Mouse (Mus musculus) gastrocnemius, adult 18-20 months (tissue): Measurements from ENCODE around the gene Cant1. TPM values are rescaled to one million over a fixed set of nuclear protein-coding genes. Genes with fewer than 3 reads are reported as not detected.

Experiments
- DNase-seq: peaks from one replicate; pipeline ENCODE4 v3.0.0; 2021; ENCODE audit warnings: low spot score
- long read RNA-seq, 2 experiments: library from polyadenylated mRNA; stranded (forward); transcript quantifications; one replicate each; pipeline ENCODE4 v2.0.0; 2021
- total RNA-seq, 2 experiments: library from RNA; stranded (reverse); gene quantifications; 2 replicates each; pipeline ENCODE4 v1.2.3; 2021

Cant1 gene
- 10 to 100 TPM; 10.7 to 11.9 TPM for total RNA-seq
- long read RNA-seq, experiment 1, full-length matches to known transcripts = 5 of 10 reads
- long read RNA-seq, experiment 1, partial matches to known transcripts = 4 of 10 reads
- long read RNA-seq, experiment 1, other reads (novel, unspliced or antisense) = 1 of 10 reads
- long read RNA-seq, experiment 2, full-length matches to known transcripts = 9 of 16 reads
- long read RNA-seq, experiment 2, partial matches to known transcripts = 2 of 16 reads
- long read RNA-seq, experiment 2, other reads (novel, unspliced or antisense) = 5 of 16 reads

DNA sequence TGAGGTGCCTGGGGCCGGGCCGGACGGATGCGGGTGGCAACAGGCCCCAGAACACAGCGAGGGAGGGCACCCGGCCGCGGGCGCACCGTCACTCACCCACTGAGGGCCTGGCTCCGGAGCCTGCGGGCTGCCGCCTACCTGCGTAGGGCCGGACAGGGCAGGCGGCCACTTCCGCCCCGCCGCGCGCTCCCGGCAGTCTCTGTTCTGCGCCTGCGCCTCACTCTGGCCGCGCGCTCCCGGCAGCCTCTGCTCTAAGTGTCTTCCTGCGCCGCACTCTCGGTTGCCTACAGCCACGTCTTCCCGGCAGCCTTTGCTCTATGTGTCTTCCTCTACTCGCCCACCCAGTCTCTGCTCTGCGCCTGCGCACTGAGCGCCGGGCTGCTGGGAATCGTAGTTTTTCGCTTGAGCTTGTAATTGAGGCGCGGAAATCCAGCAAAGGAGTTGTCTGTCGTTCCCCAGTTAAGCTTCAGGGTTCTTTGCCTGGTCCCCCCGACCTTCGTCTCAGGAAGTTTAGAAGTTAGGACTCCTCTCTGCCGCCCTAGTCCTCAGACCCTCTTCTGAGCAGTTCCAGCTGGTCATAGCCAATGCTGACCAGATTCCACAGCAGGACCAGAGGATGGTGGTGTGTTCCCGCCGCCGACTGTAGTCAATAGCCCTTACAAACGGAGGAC is at the start of gene Cant1:
Gene Cant1, minus strand, starts transcription at position 253 of the 671 bp plus-strand sequence.
- peak; percentile 97 for DNase-seq

DNA sequence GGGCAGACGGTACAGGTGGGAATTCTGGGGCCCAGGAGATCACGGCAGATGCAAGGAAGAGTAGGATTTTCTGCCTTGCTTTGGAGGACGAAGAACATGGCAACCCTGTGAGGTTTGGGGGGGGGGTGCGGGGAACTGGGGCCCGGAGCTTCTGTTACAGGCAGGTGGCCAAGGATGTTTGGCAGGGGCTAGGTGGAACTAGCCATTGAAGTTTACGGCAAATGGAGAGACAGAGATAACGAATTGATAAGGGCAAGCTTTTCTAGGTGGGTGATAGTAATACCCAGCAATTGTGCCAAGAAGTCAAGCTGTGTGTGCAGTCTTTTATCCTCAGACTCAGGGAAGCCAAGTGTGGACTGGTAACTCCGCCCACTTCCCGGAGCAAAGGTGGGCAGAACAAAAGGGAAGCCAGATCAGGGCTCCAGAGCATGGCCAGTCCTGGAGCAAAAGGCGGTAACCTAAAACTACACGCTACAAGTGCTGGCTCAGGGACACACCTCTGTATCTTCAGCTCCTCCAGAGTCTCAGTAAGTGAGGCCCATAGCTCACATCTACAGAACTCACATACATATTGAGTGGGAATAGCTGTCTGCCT is 48.7 kb upstream of the Cant1 start:
- no peak for DNase-seq

DNA sequence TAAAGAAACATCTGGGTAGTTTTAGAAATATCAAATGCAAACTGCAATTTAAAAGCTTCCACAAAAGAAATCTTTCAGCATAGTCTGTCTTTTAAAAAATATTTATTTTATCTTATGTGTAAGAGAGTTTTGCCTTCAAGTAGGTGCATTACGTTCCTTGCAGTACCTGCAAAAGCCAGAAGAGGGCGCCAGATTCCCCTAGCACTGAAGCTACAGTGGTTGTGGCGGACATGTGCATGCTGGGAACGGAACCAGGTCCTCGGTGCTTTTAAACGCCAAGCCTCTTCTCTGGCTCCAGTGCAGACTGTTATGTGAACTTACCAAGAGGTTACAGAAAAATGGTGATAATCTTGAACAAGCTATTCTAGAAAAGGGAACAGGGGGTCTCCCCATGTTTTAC is 41.4 kb upstream of the Cant1 start:
- DNase-seq = no peak

DNA sequence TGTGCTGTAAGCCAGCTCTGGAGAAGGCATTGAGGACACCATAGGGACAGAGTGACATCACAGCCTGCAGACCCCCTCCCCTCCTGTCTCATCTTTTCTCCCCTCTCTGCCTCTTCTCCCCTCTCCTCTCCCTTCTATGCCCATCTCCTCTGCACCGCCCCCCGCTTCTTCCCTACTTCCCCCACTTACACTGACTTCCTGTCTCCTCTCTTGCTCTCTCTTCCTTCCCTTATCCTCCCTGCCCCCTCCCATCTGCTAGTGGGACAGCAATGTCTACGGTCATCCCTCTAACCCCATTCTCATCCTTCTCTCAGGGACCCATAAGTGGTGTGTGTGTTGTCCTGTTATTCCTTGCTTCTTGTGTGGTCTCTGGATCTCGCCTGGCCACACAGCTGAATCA is 40.6 kb upstream of the Cant1 start:
- no peak for DNase-seq

DNA sequence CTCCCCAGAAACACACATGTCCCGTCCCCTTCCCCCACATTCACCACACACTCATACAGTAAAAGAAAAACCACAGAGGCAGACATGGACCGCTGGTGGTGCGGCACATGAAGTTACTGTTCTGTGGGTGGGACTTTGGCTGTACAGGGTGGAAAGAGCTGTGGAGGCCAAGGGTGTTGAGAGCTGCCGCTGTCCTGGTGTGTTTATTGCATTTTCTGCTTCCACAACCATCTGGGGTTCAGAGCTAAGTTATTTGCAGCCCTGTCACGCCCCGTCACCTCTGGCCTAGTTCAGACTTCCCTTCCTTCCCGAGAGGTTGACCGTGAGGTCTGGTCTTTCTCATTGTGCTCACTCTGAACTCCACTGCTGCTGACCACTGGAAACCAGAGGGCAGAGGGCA is 40.2 kb upstream of the Cant1 start:
- DNase-seq = peak; percentile 53

DNA sequence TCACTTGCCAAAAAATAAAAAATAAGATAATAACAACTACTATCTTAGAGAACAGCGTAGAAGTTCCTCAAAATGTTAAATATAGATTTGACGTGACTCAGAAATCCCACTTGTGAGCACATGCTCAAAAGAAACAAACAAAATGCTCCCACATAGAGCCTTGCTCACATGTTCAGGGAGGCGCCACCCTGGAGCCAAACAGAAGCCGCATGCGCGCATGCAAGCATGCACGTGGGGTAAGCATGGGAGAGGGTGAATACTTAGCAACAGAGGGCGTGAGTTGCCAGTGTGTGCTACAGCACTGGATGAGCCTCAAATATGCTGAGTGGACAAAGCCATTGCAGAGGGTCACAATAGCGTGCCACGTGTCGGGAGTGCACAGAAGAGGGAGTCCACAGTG is 38.1 kb upstream of the Cant1 start:
- peak; percentile 49 for DNase-seq

DNA sequence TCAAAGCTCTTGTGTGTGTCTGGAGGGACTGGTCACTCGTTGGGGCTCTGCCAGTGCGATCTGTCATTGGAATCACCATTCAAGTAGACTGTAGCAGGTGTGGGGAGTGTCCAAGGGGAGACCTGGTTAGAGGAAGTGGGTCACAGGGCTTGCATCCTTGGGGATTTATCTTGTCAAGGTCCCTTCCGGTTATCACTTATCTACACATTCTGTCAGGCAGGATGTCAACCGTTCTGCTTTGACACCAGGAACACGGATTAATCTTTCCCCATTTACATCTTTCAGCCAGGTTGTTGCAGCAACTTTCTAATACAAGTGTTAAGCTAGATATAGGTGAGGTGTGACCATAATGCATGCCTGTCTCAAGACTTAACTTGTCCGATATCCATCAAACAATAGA is 36.9 kb upstream of the Cant1 start:
- DNase-seq = no peak

DNA sequence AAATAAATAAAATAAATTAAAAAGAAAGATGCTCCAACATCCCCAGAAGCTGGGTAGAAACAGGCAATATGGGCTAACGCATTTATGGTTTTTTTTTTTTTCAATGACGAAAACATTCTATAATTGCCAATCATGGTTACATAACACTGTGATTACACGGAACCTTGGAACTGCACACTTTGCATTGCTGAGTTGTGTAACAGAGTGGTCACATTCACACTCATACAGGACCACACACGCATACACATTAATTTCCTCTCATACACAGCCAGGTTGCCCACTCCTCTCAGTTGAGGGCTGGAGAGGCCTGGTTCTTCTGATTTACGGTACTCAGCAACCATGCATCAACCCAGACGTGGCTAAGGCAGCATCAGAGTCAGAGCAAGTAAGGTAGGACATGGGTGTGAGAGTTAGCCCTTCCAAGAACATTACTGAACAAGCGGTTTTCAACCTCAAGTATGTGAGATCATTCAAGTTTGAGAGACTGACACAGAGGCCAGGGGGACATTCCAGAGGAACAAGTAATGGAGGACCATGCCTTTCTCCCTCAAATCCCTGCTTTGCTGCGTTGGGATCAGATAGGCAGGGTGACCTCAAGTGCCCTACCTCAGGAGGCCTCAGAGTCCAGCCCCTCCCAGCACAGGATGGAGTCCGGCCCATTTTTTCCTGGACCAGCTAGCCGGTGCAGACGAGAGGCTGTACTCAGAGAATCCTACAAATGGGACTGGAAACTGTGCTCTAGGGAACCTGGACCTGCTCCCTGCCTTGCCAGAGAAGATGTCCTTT is 35.2 kb upstream of the Cant1 start:
- DNase-seq = peak; percentile 76

DNA sequence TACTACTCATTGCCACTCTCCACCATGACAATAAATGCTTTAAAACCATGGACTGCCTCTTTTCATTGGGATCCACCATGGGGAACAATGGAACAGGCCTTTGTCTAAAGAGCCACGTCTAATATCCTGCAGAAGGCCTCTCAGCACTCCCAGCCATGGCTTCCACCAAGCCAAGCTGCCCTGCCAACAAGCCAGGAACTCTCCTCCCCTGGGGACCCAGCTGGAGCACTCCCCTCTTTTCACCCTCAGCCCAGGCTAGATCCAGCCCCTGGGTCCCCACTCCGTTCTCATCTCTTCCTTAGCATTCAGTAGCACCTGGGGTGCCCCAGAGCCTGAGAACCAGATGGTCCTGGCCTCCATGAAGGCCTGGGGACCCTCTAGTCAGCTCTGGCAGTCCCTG is 34.1 kb upstream of the Cant1 start:
- peak; percentile 53 for DNase-seq

DNA sequence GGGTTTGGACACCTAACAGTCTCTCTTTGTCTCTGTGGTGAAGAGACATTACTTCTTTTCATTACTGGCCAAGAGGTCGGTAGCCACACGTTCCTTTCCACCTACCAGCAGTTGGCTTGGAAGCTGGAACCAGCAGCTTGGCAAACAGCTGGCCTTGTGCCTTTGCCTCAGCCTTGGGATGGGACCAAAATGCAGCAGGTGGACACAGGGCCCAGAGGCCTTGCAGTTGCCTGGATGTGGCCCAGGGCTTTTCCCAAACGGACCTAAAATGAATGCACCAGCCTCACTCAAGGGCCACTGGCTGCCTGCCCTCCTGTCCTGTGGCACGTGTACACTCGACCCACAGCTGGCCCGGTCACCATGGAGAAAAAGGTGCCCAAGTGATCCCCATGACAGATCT is 32.3 kb upstream of the Cant1 start:
- DNase-seq = no peak

DNA sequence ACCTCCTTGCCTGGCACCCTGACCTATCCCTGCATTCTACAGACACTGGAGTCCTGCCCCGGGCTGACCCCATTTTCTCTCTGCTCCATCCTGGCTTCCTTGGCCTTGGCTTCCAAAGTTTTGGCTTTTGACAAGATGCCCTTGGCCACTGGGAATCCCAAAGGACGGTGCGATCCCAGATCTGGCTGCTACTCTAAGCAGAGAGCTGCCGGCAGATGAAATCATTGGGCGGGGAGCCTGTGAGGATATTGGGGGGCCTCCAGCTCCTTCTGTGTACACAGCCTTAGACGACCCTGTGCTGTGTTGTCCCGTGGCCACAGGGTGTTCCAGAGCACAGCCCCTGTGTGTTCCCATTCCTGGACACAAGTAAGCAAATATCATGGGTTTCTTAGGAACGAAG is 29.5 kb upstream of the Cant1 start:
- peak; percentile 88 for DNase-seq

DNA sequence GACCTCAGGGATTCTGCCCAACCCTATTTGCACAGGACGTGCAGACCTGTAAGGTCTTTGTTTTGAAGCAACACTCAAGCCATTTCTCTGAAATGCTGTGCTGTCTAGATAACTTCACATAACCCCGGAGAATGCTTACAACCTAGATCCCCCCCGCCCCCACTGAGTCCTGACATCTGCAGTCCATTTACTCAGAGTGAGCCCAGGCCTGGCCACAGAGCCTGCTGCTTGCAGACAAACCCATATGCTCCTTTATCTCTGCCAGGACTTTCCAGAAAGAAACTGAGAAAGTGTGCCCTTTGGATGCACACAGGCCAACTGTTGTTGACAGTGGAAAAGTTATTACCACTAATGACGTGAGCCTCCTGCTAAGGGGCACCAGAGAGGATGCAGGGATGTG is 28.5 kb upstream of the Cant1 start:
- DNase-seq = no peak

DNA sequence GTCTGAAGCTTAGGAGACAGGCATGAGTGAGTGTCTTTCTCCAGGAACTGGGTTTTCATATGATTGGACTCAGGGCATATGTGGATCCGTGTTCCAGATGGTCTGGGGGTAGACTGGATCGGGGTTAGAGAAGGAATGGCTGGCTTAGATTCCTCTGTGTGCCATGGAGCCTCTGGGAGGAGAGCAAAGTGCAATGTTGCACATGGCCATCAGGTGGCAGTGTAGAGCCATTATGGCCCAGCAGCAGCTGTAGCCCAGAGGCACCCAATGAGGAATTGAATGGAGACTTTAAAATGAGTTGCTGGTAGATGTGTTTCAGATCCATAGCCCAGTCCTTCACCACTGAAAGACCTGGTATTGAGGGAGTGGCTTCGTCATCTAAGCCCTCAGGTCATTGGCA is 27.0 kb upstream of the Cant1 start:
- peak; percentile 72 for DNase-seq

DNA sequence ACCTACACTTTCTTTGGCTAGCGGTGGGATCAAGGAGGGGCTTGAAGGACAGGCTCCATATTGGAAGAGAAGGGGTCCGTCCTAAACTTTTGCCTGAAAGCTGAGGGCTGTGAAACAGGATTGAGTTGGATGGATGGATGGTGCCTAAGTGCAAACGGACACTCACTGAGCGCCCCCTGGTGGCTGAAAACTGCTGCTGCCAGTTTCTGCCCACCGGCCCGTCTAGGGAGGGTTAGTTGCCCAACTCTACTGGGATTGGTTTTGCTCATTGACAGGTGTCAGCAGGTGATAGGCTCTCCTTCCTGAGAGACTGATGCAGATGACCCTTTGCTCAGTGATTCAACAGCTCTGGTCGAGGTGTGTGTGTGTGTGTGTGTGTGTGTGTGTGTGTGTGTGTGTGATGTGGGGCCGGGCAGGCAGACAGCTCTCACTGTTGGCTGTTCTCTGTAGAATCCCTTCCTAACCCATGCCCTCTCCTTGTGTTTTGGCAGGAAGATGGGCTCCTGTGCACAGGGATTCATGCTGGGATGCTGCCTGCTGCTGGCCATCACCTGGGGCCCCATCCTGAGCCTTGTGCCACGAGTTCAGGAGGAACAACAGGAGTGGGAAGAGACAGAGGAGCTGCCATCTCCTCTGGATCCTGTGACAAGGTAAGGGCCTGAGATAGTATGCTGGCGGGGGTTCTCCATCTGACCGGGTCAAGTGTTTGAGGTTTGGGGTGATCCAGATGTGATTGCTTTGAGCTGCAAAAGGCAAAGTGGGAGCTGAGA is 24.5 kb upstream of the Cant1 start:
- DNase-seq = peak; percentile 70

DNA sequence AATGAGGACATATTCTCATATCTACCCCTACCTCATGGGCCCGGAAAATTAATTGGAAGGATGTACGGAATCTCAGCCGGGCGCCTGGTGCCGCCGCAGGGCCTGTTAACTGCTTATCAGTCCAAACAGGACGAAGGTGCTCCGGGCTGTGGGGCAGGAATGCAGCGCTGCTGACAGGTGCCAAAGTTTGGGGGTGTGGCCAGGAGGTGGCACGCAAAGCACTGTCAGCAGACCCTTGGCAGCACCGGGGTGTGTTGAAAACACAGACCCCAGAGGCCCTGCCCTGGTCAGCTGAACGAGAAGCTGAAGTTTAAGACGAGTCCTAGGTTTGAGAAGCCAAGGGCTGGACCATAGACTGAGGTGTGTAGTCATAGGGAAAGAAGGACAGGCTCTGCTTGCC is 23.8 kb upstream of the Cant1 start:
- no peak for DNase-seq

DNA sequence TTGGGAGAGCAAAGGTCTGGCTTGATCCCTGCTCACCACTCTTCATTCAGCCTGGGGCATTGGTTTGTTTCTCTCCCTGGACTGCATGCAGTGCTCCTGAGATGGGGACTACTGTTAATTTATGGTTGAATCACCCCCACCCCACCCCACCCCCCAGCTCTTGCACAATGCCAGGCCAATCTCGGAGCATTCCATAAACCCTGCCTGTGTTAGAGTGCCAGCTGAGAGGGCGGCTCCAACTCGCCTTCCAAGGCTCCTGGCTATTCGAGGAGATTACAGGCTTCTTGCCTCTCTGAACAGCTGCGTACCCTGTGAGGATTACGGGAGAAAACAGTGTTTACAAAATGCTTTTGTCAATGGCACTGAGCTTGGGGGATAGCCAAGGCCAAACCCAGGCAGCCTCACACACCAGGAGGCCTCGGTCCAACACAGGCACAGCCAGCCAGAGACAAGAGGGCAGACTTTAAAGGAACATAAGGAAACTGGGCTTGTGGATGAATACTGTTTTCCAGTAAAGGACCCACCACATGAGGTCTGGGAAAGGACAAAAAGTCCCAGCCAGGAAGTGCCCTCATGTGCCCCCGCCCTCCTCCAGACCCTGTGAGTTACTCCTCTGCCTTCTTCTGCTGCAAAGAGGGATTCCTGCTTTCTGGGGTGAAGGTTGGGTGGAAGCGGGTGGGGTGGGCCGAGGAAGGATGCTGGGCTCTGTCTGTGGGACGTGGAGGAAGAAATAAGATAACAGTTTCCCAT is 20.0 kb upstream of the Cant1 start:
- DNase-seq = no peak

DNA sequence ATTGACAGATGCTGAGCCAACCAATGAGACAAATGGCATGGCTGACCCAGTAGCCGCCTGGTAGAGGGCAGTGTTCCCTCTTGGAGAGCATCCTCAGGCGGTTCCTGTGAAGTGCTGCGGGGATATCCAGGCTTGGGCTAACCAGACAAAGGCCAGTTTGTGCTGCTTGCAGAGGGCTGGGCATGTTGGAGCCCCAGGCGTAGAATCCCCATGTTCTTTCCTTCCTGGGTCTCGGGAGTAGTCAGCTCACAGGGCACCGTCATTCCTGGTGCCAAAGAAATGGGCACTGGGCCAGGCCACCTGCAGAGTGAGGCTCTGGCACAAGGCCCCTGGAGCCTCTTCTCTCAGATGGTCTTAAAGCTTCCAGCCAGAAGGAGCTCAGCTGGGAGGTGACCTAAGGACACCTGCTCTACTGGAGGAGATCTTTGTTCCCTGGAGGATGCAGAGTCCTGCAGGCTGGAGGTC is 17.6 kb upstream of the Cant1 start:
- DNase-seq = no peak

DNA sequence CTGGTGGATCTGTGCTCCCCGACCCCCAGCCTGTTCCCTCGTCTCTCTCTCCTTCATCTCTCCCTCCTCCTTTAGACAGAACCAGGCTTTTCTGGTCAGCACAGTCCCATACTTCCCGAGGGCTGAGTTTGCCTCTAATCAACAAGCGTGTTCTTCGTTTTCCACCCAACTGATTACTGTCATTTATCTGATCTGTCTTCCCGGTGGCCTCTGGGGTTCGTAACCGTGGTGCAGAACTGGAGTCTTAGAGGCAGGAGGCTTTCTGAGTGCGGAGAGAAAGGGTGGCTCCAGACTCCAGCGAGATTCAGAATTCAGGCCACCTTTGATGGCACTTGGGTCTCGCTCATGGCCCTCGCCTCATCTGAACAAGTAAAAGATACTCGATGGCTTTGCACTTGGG is 15.2 kb upstream of the Cant1 start:
- DNase-seq = no peak

DNA sequence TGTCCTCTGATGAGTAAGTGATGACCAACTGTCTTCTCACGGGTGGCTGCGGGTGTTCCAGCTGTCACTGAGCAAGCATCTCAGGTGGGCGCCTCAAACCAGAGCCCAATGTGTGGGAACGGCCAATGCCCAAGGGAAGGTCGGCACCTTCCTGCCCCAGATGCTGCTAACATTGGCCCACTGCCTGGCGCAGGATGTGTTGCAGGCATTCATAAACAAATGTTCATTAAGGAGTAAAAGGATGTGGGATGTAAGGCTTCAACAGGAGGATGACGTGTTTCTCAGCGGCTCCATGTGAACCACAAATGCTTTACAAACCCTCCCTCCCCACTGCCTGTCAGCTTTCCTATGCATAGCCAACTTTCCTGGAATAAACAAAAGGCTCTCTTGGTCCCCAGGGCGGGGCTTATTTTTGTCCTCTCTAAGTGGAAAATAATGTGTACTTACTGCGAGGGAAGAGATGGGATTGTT is 14.5 kb upstream of the Cant1 start:
- no peak for DNase-seq
